Mouse (Mus musculus) hindlimb bud, embryonic 11.5 days (tissue): Measurements from ENCODE around the gene Tnrc6c.
A peak's percentile ranks its signal among the peaks of the same experiment; 100 is the strongest.

Experiments
- DNase-seq: peaks from one replicate; pipeline ENCODE4 v3.0.0-alpha.2; 2012; ENCODE audit warnings: low read depth, low spot score; ENCODE audit errors: extremely low spot score

The Tnrc6c gene

DNA sequence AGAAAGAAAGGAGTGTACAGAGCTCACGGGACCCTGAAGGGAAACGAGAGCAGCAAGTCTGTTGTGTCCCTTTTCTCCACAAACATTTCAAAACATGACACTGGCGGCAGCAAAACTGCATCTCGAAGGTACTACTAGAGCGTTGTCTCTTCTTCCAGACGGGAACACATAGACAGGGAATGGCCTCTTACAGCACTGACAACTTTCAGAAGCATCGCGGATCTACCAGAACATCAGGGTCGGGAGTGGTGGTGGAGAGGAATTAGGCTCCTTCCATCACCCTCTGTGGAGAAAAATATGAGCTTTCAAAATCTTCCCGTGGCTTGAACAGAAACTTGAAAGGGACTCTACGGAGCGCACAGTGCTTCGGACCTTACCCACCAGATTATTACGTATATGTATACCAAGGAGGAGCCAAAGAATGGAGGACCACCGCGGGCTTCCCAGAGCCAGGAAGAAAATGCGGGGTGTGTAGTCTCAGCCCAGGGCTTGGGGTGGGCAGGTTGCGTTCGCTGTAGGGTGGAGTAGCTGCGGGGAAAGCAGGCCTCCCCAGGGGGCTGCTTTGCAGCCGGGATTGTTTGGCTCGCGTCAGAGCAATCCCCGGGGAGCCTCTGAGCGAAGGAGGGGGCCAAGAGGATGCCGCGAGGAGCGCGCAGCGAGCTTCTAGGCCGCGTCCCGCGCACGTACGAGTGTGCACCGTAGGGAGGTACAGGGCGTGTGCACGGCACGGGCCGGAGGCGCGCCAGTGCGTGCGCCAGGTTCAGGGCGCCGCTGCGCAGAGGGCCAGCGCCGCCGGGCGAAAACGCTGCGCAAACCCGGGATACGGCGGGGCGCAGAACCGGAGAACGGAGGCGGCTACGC, at the start of gene Tnrc6c:
Gene Tnrc6c (plus strand): TSS at position 799 of the 861 bp plus-strand sequence.
- no peak for DNase-seq

DNA sequence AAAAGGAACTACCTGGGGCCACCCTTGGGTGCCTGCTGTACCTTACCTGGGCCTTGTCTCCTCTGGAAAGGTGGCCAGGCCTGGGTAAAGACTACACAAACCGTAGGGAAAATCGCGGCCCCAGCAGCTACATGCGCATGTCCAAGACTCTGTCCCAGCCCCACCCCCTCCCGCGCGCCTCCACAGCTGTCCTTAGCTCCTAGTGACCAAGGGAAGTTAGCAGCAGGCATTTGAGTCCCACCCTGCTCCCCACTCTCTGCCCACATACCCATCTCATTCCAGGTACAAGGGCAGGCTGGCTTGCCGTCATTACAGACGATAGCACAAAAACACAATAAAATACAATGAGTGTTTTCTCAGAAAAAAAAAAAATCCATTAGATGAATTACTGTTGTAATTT, 48.0 kb upstream of the Tnrc6c start:
- no peak for DNase-seq

DNA sequence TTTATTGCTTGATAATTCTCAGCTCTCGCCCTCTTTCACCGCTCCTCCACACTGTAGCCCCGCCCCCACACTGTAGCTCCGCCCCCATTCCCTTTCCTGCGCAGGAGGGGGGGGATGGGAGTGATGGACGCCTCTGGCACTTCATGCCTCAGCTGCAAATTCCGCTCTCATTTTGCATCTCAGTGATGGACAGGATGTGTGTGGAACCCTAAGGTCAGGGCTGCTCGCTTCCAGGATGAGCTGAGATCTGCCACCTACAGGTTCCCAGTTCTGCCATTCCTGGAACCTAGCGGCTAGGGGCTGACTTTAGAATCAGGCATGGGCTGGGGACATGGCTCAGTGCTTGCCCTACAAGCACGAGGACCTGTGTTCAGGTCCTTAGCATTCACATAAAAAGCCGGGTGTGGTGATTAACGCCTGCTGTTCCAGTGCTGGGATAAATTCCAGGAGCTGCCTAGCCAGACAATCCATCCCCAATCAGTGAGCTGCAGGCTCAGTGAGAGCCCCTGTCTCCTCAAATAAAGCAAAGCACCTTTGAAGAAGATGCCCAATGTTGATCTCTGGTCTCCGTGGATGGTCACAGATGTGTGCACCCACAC, 47.4 kb upstream of the Tnrc6c start:
- no peak for DNase-seq

GRCm38 (mm10) chr11:117608141-117608789, 45.8 kb upstream of the Tnrc6c start:
- DNase-seq: peak; percentile 30

- DNase-seq: no peak
Observed at GRCm38 (mm10) chr11:117608976-117609375, 45.1 kb upstream of the Tnrc6c start.

GRCm38 (mm10) chr11:117610589-117610988, 43.5 kb upstream of the Tnrc6c start:
- no peak for DNase-seq

DNA sequence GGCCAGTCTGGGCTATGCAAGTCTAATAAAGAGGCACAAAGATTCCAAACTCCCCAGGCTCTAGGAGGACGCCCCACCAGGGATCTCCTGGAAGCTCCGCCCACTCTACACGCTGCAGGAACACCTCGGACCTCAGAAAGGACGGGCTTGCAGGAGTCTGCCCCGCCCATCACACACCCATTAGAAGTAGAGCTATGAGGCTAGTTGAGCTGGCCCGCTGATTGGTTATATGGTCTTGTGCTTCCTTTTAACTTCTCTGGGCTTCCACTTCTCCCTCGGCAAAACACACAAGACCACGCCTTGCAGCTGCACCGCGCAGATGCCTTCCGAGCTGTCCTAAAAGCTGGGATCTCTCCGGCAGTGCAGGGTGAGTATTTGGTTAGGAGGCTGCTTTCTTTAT, 43.0 kb upstream of the Tnrc6c start:
- no peak for DNase-seq

- no peak for DNase-seq
Observed at GRCm38 (mm10) chr11:117611860-117612259, 42.2 kb upstream of the Tnrc6c start.

DNA sequence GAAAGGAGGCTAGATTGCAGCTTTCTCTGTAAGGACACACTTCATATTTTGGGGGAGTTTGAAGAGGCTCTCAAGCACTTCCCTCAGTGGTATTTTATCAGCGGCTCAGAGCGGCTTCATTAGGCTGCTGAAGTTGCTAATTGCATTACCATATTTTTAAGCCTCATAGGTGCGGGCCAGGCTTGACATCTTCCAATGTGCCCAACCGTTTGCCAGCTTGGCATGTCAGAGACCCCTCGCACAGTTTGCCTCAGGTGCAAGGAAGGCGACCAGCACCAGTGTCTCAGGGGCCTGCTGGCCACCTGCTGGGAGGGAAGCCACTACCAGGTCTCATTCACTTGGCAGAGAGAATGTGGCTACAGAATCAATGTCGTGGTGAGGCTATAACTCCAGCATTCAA, 41.2 kb upstream of the Tnrc6c start:
- no peak for DNase-seq

GRCm38 (mm10) chr11:117617368-117617908, 36.7 kb upstream of the Tnrc6c start:
- DNase-seq: no peak

- DNase-seq: no peak
Observed at GRCm38 (mm10) chr11:117618214-117618613, 35.9 kb upstream of the Tnrc6c start.

- no peak for DNase-seq
Observed at GRCm38 (mm10) chr11:117618774-117619173, 35.3 kb upstream of the Tnrc6c start.

GRCm38 (mm10) chr11:117619581-117619980, 34.5 kb upstream of the Tnrc6c start:
- no peak for DNase-seq

DNA sequence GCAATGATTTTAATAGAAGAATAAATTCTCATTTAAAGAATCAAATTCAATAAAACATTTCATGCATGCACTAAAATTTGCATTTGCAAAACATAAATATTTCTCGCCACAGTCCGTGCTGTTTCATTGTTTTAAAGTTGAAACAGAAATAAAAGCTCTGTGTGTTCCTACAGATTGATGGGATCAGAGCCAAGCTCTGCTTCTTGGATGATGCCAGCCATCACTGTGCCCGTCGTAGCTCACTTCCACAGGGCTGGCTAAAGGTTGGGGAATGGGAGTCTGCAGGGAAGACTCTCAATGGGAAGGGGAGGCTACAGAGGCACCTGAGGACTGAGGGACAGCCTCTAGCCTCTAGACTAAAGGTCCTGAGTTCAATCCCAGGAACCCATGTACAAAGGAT, 28.9 kb upstream of the Tnrc6c start:
- no peak for DNase-seq

- no peak for DNase-seq
Observed at GRCm38 (mm10) chr11:117626557-117626956, 27.5 kb upstream of the Tnrc6c start.

- DNase-seq: no peak
Observed at GRCm38 (mm10) chr11:117627060-117627562, 27.0 kb upstream of the Tnrc6c start.

DNA sequence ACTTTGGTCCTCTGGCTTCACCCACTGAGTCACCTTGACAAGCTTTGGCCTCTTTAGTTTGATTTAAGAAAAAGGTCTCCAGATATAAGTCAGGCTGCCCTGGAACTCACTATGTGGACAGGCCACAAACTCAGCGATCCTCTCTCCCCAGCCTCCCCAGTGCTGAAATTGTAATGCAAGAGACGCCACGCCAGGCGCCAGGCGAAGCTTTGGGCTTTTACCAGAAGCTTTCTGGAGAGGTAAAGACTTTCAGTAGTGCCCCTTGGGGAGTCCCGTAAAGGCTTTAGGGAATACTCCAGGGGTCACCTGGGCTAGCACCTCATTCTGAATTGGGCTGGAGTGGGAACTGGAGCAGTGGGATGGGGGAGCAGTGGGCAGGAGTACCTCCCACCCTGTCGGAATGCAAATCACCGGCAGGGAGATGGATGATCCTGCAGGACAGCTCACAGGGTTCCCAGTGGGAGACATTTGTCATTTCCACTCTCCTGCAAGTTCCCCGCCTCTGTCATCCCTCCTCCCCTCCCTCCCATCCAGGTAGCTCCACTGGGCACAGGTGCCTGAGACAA, 26.3 kb upstream of the Tnrc6c start:
- DNase-seq: no peak

DNA sequence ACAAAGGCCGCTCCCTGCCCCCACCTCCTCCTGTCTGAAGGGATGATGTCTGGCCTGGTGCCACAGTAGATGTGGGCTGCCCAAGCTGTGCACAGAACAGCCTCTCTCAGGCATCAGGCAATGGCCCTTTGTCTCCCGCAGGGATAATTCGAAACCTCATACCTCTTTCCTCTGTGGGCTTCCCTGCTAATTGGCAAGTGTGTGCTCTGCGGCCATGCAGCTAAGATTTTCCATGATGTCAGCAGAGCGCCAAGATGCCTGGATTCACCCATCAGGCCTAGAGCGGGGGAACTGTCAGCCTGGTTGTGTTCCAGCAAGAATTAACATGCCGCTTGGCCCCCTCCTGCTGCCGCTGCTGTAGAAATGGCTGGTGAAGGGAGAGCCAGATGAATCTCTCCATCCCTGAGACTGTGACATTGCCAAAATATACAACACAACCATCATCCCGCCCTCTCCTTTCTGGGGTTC, 25.7 kb upstream of the Tnrc6c start:
- peak; percentile 28 for DNase-seq

DNA sequence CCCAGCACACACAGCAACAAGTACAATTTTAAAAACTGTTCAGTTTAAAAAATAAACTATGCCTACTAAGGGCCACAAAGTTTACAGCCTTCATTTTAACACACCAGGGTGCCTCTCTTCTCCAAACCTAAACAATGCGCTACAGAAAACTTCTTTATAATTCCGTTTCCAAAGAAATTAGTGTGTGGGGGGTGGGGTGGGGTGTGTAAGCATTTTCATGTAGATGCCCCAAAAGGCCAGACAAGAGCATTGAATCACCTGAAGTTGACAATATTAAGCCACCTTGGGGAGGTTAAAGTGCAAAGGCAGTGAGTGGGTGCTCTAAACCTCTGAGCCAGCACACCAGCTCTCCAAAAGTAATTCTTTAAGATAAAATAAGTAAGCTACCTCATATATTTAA, 24.2 kb upstream of the Tnrc6c start:
- DNase-seq: no peak

GRCm38 (mm10) chr11:117630868-117631565, 23.1 kb upstream of the Tnrc6c start:
- DNase-seq: no peak
